Mouse (Mus musculus): ENCODE results near the gene 1700022I11Rik.
"Not testable (repeated sequence)": the region's sequence is repeated elsewhere in the genome, so short reads cannot be mapped to it uniquely, and the experiment has no call there.

The 1700022I11Rik gene

DNA sequence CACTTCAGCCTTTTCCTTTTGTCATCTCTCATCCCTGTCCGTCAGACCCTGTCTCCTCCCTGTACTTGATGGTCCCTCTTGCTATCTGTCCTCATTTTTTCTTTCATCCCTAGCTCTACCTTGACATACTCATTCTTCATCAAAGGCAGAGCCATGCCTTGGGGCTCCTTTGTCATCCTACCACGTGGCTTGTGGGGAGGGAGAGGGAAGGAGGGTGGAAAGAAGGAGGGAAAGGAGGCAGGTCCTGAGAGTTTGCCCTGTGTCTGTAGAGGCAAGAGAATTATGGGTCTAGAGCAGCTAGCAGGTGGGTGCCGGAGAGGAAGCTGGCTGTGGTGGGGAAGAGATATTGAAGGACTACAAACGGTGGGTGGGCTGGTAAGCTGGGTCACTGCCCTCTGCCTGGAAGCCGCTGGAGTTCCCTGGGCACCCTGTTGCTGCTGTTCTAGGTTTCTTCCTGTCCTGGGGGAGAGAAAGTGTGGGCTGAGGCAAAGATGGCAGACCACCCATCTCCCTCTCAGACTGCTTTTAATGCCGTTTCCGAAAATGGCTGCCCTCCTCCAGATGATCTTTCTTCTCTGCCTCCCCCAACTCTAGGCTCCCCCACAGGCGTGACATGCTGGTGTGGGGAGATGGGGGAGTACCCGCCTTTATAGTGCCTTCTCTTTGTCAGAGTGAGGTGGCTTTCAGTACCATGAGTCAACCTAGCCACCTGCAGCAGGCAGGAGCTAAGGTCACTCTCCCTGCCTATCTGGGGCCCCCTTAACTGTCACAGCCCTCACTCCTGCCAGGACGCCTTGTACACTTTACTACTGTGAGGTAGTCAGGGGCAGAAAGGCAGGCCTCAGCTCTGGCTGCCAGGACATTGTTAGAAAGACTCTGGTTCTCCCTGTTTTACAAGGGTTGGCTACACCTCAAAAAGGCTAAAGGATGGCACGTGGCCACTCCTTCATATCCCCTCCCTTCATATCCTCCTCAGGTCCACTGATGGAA is 17.9 kb upstream of the 1700022I11Rik start:
- DNase-seq (ENCODE audit: low spot score in 2 of 2) = no peak

DNA sequence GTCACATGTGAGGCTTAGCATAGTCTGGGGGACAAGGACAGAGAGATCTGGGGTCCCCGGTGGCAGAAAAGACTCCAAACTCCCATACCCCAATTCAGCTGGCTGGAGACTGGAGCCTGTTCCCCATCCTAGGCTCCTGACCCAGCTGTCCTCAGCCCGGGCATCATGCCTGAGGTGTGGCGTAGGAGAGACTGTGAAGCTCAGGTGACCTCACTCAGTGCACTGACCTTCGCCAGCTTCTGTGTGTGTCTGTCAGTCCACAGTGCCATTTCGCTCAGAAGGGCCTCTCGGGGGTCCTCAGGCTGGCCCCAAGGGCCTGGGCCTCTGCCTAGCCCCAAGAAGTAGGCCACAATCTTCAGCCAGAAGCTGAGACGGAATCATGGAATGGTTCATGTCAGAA is 16.8 kb upstream of the 1700022I11Rik start:
- DNase-seq (ENCODE audit: low spot score in 2 of 2) = no peak

DNA sequence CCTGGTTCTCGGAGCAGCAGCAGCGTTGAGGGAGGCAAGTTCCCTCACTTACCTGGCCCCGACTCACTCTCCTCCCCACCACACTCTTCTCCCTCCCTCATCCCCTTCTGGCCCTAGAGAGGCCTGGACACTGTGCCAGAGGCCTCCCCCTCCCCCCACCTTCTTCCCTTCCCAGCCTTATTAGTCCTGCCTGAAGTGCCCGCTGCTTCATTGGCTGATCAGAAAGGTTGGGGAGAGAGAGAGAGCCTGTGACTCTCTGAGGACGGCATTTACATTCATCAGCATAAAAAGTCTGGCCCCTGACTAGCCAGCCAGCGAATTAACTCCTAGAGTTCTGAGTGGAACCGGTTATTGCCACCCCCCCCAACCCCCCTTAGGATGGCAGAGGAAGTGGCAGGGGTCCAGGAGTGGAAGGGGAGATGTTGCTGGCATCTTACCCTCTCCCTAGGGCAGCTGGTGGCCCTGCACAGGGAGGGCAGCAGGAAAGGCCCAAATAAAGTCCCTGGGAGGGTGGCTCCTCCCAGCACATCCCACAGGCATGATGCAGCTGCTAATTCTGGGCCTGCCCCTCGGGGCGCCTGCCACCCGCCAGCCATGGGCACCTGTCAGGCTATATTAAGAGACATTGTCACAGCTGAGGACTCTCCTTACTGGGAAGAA is 15.8 kb upstream of the 1700022I11Rik start:
- DNase-seq (ENCODE audit: low spot score in 2 of 2) = peak in 1 of 2 experiments; percentile 54

DNA sequence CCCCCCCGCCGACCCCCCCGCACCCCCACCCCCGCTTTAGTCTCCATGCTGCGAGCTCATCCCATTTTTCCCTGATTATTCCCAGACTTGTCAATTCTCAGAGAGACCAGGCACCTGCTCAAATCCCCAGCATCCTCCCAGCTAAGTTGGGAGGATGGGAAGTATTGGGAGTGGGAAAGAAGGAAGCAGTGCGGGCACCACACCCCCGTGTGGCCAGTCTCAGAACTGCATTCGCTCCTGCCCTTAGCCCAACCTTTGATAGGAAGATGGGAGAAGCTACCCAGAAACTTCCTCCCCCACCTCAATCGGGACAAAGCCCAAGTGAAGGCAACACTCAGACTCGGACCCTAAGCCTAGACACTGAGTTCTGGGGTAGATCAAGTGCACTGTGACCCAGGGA is 15.1 kb upstream of the 1700022I11Rik start:
- DNase-seq (ENCODE audit: low spot score in 2 of 2) = peak; percentile 66 to 79

DNA sequence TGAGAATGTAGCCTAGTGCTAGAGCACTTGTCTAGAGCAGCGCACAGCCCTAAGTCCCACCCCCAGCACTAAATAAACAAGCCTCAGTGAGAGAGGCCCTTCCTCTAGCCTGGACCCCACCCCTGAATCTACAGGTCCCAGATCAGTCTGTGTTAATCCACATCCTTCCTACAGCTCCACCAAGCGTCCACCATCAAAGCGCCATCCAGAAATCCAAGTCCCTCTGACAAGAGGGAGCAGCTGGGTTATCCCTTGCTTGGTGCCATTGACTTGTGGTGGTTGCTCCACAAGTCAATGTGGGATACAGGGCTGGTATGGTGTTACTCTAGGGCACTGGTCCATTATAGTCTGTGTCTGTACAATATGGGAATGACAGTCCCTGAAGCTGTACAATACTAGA is 14.2 kb upstream of the 1700022I11Rik start:
- DNase-seq (ENCODE audit: low spot score in 2 of 2) = no peak

DNA sequence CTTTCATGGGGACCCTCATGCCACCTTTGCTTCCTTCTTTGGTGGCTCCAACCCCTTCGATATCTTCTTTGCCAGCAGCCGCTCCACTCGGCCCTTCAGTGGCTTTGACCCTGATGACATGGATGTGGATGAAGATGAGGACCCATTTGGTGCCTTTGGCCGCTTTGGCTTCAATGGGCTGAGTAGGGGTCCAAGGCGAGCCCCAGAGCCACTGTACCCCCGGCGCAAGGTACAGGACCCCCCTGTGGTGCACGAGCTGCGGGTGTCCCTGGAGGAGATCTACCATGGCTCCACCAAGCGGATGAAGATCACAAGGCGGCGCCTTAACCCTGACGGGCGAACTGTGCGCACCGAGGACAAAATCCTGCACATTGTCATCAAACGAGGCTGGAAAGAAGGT is 12.8 kb upstream of the 1700022I11Rik start:
- DNase-seq (ENCODE audit: low spot score in 2 of 2) = no peak

DNA sequence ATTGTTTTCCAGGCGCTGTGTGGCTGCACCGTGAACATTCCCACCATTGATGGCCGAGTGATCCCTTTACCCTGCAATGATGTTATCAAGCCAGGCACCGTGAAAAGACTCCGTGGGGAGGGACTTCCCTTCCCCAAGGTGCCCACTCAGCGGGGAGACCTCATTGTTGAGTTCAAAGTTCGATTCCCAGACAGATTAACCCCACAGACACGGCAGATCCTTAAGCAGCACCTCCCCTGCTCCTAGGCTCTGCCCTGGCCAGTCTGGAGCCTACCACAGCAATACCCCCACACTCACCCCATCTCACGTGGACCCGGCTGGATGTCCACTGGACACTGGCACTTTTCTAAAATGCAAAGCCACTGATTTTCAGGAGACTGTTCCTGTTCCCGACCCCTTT is 12.1 kb upstream of the 1700022I11Rik start:
- no peak for DNase-seq (ENCODE audit: low spot score in 2 of 2)

DNA sequence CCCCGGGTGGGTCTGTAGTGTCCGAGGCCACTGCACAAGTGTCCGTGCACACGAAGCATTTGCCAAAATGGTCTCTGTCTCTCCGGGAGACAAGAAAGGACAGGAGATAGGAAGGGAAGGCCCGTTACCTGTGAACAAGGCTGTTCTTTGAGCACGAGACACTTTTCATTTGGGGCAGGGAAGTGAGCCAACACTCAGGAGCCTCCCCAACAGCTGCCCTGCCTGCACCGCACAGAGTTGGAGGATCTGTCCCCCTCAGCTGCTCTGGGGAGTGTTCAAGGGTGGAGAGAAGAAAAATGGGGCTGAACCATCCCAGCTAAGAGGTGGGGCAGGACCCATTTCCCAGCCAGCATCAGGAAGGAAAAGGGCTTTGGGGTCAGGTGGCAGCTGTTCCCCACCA is 11.4 kb upstream of the 1700022I11Rik start:
- DNase-seq (ENCODE audit: low spot score in 2 of 2) = no peak

DNA sequence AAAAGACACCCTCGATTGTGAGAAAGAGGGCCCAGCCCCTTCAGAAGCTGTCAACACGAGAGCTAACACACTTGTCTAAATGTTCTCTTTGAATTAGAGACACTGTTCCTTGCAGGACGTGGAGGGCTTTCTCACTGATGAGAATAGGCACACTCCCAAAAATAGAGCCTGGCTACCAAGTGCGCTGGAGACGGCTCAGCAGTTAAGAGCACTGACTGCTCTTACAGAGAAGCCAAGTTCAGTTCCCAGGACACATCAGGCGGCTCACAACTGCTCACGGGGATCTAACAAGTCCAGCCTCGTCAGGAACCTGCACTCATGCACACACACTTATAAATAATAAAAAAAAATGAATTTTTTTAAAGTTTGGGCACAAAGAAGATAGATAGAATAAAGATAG is 10.5 kb upstream of the 1700022I11Rik start:
- DNase-seq (ENCODE audit: low spot score in 2 of 2) = no peak

DNA sequence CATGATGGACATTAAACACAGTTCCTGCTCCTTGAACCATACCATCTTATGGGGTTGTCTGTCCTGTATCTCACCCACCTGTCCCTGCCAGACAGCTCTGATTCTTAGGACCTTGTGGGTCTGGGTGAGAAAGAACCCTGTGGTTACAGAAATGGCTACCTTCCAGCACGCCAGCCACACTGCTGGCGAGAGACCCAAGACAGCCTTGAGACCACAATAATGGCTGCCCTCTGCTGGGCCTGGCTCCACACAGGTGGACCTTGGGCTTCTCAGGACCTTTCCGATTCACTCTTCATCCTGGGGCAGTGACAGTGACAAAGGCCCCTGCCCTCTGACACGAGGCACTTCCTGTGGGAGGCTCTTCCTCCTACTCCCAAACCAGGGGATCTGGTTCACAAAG is 10.0 kb upstream of the 1700022I11Rik start:
- no peak for DNase-seq (ENCODE audit: low spot score in 2 of 2)

DNA sequence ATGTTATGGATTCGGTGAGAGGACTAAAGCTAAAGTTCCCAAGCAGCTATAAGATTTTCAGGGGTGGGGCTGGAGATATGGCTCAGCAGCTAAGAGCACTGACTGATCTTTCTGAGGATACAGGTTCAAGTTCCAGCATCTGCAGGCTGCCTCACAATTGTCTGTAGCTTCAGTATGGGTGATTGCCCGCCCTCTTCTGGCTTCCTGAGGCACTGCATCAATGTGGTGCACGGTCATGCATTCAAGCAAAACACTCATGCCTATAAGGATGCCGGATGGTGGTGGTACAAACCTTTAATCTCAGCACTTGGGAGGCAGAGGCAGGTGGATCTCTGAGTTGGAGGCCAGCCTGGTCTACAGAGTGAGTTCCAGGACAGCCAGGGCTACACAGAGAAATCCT is 7.8 kb upstream of the 1700022I11Rik start:
- peak in 1 of 2 experiments; percentile 67 for DNase-seq (ENCODE audit: low spot score in 2 of 2)

DNA sequence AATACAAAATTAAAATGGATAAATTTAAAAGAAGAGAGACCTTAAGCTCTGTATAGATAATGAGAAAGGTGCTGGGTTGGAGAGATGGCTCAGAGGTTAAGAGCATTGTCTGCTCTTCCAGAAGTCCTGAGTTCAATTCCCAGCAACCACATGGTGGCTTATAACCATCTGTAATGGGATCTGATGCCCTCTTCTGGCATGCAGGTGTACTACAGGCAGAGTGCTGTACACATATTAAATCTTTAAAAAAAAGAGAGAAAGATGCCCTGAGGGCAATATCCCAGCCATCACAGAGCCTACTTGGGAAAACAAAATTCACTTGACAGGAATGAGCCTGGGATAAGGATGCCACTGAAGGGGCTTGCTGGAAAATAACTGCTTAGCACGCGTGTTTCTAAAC is 5.9 kb upstream of the 1700022I11Rik start:
- DNase-seq (ENCODE audit: low spot score in 2 of 2) = no peak

DNA sequence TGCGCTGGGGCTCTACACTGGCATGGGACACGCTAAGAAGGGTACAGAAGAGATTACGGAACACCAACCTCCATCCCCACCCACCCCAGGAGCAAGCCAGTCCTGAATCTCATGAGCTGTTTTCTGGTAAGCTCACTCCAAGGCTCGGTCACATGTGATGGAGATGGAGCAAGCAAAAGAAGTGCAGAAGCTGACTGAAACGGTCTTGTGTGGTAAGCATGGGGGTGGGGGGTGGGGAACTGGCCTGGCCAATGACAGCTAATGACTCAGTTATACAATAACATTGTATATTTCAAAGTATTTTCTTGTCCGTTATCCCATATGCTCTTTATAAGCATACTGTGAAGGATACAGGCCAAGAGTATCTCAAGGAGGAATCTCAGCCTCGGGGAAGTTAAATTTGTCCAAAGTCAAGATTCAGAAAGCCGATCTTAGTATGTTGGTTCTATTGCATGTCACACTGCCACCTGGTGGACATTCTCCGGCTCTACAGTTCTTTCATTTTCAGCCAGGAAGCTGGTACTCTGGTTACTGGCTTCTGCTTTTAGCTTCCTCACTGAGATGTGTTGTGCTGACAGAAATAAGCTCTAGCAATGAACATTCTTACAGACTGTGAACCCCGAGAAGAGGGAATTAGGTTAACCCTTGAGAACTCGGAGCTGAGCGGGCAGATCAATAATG is 4.2 kb upstream of the 1700022I11Rik start:
- no peak for DNase-seq (ENCODE audit: low spot score in 2 of 2)

DNA sequence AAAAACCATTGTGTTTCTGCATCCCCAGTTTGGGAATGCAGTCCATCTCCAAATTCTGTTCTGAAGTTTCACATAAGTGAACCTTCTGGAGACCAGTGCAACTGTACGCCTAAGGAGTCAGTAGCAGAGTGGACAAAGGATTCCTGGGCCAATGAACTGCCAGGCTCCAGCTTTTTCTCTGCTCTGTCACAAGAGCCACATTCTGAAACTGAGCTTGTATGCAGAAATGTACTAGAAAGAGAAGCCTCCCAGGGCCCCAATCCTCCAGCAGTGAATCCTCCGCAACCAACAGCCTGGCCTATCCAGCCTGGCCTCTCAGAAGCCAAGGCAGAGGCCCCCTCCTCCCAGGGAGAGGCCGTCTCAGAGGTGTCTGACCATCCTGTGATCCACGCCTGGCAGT is 3.5 kb downstream of the 1700022I11Rik start:
- no peak for DNase-seq (ENCODE audit: low spot score in 2 of 2)

DNA sequence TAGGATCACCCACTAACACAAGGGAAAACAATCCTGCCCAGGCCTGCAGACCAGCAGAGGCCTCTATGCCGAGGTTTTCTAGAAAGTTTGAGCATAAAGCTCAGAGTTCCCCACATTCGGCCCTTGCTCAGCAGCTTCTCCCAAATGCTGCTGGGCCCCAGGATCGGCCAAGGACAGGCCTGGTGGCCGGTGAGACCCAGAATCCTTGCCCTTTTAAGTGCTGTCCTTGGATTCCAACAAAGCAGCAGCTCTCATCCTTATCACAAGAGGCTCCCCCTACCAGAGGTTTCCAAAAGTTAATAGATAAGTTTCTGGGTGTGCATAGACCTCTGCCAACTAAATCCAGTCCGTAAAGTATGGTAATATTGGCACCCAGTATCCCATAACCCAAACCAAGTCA is 4.5 kb downstream of the 1700022I11Rik start:
- DNase-seq (ENCODE audit: low spot score in 2 of 2) = no peak

DNA sequence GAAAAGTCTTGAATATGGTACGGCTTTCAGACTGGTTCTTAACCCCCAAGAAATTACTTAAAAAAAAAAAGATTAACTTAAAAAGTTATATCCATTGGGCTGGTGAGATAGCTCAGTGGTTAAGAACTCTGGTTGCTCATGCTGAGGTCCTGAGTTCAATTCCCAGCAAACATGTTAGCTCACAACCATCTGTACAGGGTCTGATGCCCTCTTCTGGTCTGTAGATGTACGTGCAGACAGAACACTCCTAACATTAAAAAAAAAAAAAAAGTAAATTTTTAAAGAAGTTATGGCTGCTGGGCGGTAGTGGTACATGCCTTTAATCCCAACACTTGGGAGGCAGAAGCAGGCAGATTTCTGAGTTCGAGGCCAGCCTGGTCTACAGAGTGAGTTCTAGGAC is 8.7 kb downstream of the 1700022I11Rik start:
- DNase-seq (ENCODE audit: low spot score in 2 of 2) = no peak

DNA sequence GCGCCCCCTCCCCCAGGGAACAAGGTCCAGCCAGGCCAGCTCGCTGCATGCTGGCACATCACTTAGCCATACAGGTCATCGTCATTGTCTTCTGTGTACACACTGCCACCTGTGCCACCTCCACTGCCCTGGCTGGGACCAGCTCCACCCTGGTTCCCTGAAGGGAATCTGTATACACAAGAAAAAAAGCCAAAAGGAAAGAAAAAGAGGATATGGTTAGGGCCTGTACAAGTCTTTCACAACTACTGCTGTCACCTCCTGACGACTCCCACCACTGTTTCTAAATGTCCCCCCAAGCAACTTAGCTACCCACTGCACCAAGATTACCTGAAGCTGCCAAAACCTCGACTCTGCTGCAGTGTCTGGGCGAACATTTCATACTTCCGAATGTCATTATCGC is 11.1 kb downstream of the 1700022I11Rik start:
- DNase-seq (ENCODE audit: low spot score in 2 of 2) = not testable (repeated sequence)

DNA sequence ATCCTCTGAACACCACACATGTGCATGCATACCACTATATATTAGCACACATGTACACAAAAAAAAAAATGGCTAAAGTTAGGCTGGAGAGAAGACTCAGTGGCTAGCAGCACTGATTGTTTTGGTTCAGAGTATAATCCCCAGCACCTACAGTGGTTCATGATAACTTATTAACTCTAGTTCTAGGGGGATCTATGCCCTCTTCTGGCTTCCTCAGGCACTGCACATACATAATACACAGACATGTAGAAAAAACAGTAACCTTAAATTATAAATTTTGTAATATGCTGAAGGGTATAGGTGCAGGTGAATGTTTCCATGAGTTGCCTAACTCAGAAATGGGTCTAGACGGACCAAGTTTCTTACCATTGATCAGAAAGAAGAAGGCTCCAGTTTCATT is 18.9 kb downstream of the 1700022I11Rik start:
- DNase-seq (ENCODE audit: low spot score in 2 of 2) = no peak

DNA sequence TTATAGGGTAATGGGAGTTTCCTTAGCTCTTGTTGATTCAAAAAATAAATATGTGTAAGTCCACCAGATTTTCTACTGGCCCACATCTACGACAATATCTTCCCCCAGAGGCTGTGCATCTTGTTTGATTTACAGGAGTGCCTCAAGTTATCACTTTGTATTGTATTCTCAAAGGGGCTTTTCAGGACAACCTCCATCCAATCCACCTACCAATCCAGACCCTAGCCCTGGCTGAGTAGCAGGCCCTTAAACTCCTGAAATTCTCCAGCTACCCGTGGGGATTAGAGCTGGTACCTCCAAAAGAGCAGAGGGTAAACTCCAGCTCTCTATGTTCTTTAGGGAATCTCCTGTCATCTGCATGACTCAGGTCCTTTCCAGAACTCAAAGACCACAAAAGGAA is 28.6 kb downstream of the 1700022I11Rik start:
- DNase-seq (ENCODE audit: low spot score in 2 of 2) = no peak

DNA sequence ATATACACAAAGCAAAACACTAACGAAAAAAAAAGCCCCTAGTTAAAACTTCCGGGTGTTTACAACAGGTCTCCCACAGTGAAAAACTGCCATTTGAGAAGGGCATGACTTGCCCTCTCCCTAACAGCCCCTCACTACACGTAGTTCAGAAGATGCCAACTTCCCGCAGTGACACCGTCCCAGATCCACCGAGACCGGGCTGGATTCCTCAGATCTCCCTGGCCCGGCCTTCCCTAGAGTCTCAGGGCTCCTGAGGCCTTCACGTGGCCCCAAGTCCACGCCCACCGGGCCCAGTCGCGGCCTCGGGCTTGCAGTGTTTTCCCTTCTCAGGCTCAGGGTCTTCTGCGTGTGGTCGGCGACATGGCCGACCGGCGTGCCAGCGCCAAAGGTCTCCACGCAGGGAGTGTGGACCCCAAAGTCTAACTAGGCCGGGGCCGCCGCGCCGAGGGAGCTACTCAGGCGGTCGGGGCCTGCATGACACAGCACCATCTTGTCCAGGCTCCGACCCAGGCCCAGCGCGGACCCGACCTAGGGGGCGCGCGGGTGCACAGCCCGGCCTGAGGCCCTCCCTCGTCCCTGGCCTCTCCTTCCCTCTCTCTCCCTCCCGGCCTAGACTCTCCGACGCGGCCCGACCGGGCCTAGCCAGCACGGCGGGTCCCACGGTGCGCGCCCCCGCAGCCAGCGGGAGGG is 30.2 kb downstream of the 1700022I11Rik start:
- peak; percentile 58 to 59 for DNase-seq (ENCODE audit: low spot score in 2 of 2)

DNA sequence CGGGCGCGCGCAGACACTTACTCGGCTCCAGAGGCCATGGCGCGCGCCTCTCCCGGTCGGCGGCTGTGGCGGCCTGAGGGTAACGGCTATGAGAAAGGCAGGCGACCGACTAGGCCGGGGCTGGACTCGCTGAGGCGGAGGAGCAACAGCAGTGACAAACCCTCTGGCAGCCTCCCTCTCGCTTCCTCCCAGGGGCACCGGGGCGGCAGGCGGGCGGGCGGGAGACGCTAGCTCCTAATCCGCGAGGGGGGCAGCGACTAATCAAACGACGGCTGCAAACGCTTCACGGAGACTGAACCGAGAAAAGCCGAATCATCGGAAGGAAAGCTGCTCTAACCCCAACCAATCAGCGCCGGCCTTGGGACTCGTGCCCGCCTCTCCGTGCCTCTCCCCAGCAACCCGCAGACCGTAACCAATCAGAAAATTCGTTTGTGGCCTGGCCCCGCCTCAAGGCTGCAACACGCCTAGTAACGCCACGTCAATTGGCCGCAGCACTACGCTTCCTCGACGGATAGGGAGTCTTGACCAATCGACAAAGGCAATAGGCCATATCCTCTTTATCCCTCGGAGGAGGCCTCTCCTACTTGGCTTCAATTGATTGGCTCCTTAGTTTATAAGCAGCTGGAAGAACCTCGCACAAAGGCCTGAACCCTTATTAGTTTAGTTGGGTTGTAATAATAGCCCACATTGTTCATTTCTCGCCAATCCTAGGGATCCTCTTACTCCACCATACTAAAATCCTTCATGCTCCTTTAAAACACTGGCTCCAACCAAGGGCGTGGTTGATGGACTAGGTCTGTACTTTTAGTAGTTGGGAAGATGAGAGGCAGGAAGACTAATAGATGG is 31.0 kb downstream of the 1700022I11Rik start, which contains the start of gene Vcp:
Gene Vcp, minus strand, starts transcription at position 367 of the 846 bp plus-strand sequence.
- peak; percentile 98 to 99 for DNase-seq (ENCODE audit: low spot score in 2 of 2)
